Mouse (Mus musculus) midbrain, postnatal 0 days (tissue): ENCODE results near the gene Tspan9. TPM values are rescaled to one million over a fixed set of nuclear protein-coding genes. Genes with fewer than 3 reads are reported as not detected.

Experiments used
- ATAC-seq: fragments of 200-750 bp; cut with Nextera tagmentation; 2 replicates; pipeline ENCODE4 v1.8.0; 2017; ENCODE audit warnings: moderate number of reproducible peaks, mild to moderate bottlenecking, moderate TSS enrichment, moderate library complexity; ENCODE audit not compliant: low FRiP score
- DNase-seq: peaks from one replicate; pipeline ENCODE4 v3.0.0-alpha.2; 2015; ENCODE audit warnings: low spot score
- H3K27ac ChIP-seq: fragments of 300-500 bp; sonication (generic); 2 replicates; pipeline ENCODE4 v1.5.1; 2014; ENCODE audit warnings: low read depth, mild to moderate bottlenecking, low read length, mixed read lengths
- H3K27me3 ChIP-seq: fragments of 300-500 bp; sonication (generic); 2 replicates; pipeline ENCODE4 v1.6.1; 2014; ENCODE audit warnings: low read length, control low read depth, mixed read lengths; ENCODE audit not compliant: insufficient read depth
- H3K36me3 ChIP-seq: fragments of 300-500 bp; sonication (generic); 2 replicates; pipeline ENCODE4 v1.6.1; 2014; ENCODE audit warnings: low read length, control low read depth, mixed read lengths; ENCODE audit not compliant: insufficient read depth
- H3K4me1 ChIP-seq: fragments of 300-500 bp; sonication (generic); 2 replicates; pipeline ENCODE4 v1.6.1; 2014; ENCODE audit warnings: mild to moderate bottlenecking, control low read depth, antibody characterized with exemption, low read length, mixed read lengths; ENCODE audit not compliant: insufficient read depth
- H3K4me2 ChIP-seq: fragments of 300-500 bp; sonication (generic); 2 replicates; pipeline ENCODE4 v1.6.1; 2014; ENCODE audit warnings: low read depth, mild to moderate bottlenecking, low read length, mixed read lengths; ENCODE audit not compliant: poor library complexity, severe bottlenecking
- H3K4me3 ChIP-seq: fragments of 300-500 bp; sonication (generic); 2 replicates; pipeline ENCODE4 v1.5.1; 2014; ENCODE audit warnings: low read depth, mild to moderate bottlenecking, low read length, moderate library complexity
- H3K9ac ChIP-seq: fragments of 300-500 bp; sonication (generic); replicated peaks from 2 replicates; pipeline ENCODE4 v1.6.1; 2014; ENCODE audit warnings: mild to moderate bottlenecking, low read length, moderate library complexity, mixed read lengths; ENCODE audit not compliant: poor library complexity, severe bottlenecking
- H3K9me3 ChIP-seq: fragments of 300-500 bp; sonication (generic); 2 replicates; pipeline ENCODE4 v1.6.1; 2016; ENCODE audit warnings: low read length, control low read depth
- CTCF ChIP-seq: IDR thresholded peaks from 2 replicates; pipeline ENCODE4 v1.5.1; 2016; ENCODE audit warnings: antibody characterized with exemption, mild to moderate bottlenecking
- WGBS: fragments of 180-500 bp; shearing (Covaris S2); extraction: QIAGEN DNeasy Blood & Tissue Kit; methylation state at CpG from one replicate; pipeline ENCODE4 v1.1.7; 2014; 5-methylcytosine and 5-hydroxymethylcytosine counted together
- polyA plus RNA-seq: library from polyadenylated mRNA; unstranded; fragments of >200 nt; fragmentation: Nextera tagmentation; extraction: Ambion mirVana; gene quantifications from 2 replicates; pipeline ENCODE4 v1.2.1, GENCODE M21; 2015
- total RNA-seq: library from RNA; depleted of rRNA; stranded (reverse); fragments of >200 nt; gene quantifications from 2 replicates; pipeline ENCODE4 v1.2.3, GENCODE M21; 2014

Tspan9 gene
- total and polyA plus RNA-seq, 2 experiments from 2014 or later: 50.9 to 160 TPM

DNA sequence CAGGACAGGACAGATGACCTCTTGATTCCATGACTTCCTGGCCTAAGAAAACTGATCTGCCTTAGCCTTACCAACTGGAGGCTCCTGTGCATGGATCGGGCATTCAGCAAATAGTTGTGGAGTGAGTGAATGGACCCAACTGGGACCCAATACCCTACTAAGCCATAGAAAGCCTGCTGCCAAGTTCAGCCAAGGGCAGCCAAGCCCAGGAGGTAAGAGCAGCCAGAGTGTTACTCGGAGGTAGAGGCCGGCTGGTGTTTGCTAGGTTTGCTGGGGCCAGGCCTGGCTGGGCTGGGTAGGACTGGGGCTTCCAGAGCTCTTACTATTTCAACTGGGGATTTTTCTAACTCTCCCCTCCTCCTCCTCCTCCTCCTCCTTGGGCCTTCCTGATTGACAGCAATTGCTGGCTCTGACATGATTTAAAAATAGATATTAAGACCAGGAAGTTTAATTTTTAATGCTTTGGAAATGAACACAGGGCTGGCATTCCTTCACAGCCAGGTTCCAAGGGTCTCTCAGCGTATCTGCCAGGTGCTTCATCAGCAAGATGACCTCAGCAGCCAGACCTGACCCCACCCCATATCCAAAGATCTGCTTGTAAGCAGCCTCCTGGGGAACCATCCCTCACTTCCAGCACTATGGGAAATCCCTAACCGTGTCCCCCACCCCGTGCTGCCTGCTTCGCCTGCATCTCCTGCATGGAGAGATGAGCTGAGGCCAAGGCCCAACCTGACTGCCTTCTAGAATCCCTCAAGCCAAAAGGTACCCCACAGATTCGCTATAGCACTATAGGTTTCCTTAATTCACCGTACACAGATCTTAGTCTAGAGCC is 113.7 kb downstream of the Tspan9 start:
- H3K36me3 ChIP-seq: no peaks in the 10 kb centered on the region
- ATAC-seq: no peak
- 80% methylated on average over 9 of the region's 9 CpGs for WGBS
- no peak overlapping the region for H3K27ac ChIP-seq
- no peaks in the 10 kb centered on the region for H3K27me3 ChIP-seq
- no peaks in the 10 kb centered on the region for H3K9me3 ChIP-seq
- no peak for TF ChIP-seq CTCF
- no peak overlapping the region for H3K4me3 ChIP-seq
- H3K4me2 ChIP-seq: no peak overlapping the region
- H3K9ac ChIP-seq: 0 out of 2 replicates have a peak overlapping the region, but pooled peaks have one; percentile 29
- no peak for DNase-seq
- H3K4me1 ChIP-seq: peaks cover 13% of the 10 kb centered on the region; the same call in 1 of the 2 replicates

DNA sequence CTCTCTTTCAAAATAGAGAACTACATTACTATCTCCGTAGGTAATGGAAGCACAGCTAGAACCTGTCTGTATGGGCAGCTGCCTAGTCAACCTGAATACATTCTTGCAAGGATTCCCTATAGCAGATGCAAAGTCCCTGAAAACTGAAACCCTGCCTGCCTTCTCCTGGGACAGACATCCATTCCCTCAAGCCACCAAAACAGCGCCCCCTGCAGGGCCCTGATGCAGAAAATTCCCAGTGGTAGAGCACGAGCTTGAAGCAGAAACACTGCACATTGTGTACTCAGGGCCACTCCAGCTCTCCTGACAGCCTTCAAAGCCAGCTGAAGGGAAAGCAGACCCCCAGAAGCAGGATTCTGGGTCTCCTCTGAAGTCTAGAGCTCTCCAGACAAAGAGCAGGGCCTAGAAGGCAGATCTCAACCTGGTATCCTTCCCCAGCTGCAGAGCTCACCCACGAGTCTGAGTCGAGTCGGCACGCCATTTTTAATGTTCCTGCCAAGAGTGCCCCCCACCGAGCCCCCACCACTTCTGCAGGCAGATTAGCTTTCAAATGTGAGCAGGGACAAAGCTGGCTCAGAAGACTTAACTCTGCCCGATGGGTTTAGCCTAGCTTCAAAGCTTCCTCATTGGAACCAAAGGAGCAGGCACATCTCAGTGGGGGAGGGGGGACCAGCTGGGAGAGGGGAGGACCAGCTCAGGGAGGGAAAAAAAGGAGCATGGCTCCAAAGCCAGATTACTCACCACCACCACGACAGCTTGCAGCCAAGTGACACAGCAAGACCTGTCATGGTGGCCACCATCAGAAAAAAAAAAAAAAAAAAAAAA is 115.1 kb downstream of the Tspan9 start:
- no peaks in the 10 kb centered on the region for H3K36me3 ChIP-seq
- DNase-seq: peak; percentile 84
- H3K4me1 ChIP-seq: peaks cover 13% of the 10 kb centered on the region; the same call in 1 of the 2 replicates
- H3K27me3 ChIP-seq: no peaks in the 10 kb centered on the region
- no peaks in the 10 kb centered on the region for H3K9me3 ChIP-seq
- peak; percentile 71 for TF ChIP-seq CTCF
- peak; percentile 25; the same call in 1 of the 2 replicates for ATAC-seq
- no peak overlapping the region for H3K9ac ChIP-seq
- H3K4me2 ChIP-seq: no peak overlapping the region
- no peak overlapping the region for H3K4me3 ChIP-seq
- 0 out of 2 replicates have a peak overlapping the region, but pooled peaks have one; percentile 43 for H3K27ac ChIP-seq
- 18% methylated on average over 10 of the region's 10 CpGs for WGBS

DNA sequence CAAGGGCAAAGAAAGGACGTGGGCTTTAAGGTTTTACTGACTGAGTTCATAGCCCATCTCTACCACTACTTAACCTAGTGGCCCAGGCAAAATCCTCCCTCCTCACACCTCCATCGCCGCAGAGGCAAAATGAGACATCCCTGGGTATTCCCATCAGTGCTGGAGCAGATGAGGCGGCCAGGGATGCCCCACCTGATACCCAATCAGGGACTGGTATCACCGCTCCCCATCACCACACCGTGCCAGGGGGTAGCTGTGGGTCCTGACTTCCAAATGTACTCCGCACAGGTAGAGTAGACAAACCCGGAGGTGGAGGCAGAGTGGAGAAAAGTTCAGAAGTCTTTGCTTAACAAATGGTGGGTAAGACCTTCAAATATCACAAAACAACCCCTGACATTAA is 117.4 kb downstream of the Tspan9 start:
- WGBS: 92% methylated on average over 8 of the region's 8 CpGs
- ATAC-seq: no peak
- TF ChIP-seq CTCF: no peak

DNA sequence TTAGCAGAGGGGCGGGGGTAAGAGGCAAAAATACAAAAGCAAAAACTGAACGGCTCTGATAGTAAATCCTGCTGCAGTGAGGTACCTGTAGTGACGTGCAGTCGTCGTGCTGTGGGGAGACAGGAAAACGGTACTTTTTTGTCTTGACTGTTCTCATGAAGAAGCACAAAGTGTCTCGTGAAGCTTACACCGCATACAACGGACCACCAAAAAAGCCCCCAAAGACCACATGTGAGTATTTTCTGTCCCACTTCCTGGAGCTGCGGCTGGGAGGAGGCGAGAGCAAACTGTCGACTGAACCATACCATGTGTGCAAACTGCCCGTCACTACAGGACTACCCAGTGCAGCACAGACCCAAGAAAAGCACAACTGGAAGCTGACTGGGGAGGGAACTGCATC is 117.8 kb downstream of the Tspan9 start:
- H3K27me3 ChIP-seq: no peaks in the 10 kb centered on the region
- H3K27ac ChIP-seq: no peak overlapping the region
- H3K4me1 ChIP-seq: peaks cover 15% of the 10 kb centered on the region
- H3K4me3 ChIP-seq: no peak overlapping the region
- no peak for TF ChIP-seq CTCF
- no peak for ATAC-seq
- H3K9me3 ChIP-seq: no peaks in the 10 kb centered on the region
- DNase-seq: no peak
- no peak overlapping the region for H3K9ac ChIP-seq
- H3K36me3 ChIP-seq: no peaks in the 10 kb centered on the region
- no peak overlapping the region for H3K4me2 ChIP-seq
- WGBS: 89% methylated on average over 13 of the region's 13 CpGs

More for the DNA sequence above, 117.4 kb downstream of the Tspan9 start:
- Histone ChIP-seq H3K9me3 (no peaks in the 10 kb centered on the region), H3K9ac (no peak overlapping the region), H3K4me3 (no peak overlapping the region), H3K27me3 (no peaks in the 10 kb centered on the region), H3K4me1 (peaks cover 11% of the 10 kb centered on the region), H3K27ac (no peak overlapping the region), H3K36me3 (no peaks in the 10 kb centered on the region), H3K4me2 (no peak overlapping the region)
- no peak for DNase-seq

DNA sequence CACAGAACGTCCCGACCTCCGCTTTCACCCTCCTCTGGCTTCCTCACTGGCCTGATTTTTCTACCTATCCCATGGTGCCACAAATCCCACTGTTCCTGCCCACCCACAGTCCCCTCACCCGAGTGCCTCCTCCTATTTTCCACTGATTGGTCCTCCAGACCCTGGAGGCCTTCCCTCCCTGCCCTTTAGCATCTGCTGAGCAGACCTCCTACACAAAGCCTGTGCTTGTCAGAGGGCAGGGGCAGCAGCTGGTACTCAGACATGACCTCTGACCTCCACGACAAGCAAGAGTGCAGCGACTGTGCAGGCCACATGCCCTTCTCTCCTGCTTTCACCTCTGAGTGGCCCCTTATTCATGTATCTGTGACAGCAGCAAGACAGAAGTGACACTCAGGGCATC is 121.2 kb downstream of the Tspan9 start:
- DNase-seq: no peak
- no peak for TF ChIP-seq CTCF
- Histone ChIP-seq H3K9me3 (no peaks in the 10 kb centered on the region), H3K4me1 (peaks cover 23% of the 10 kb centered on the region), H3K4me3 (no peak overlapping the region), H3K27me3 (no peaks in the 10 kb centered on the region), H3K36me3 (no peaks in the 10 kb centered on the region), H3K9ac (0 out of 2 replicates have a peak overlapping the region, but pooled peaks have one; percentile 24), H3K4me2 (no peak overlapping the region), H3K27ac (peak overlapping the region; percentile 43; the same call in 1 of the 2 replicates)
- no peak for ATAC-seq
- 36% methylated on average over 6 of the region's 6 CpGs for WGBS
